Mouse (Mus musculus) adrenal gland, postnatal 25 days (tissue): ENCODE results near the gene Olfr734. TPM values are rescaled to one million over a fixed set of nuclear protein-coding genes. Genes with fewer than 3 reads are reported as not detected.

Experiments
- DNase-seq: peaks from one replicate; pipeline ENCODE4 v3.0.0; 2021; ENCODE audit warnings: mixed read lengths
- long read RNA-seq: library from polyadenylated mRNA; stranded (forward); transcript quantifications from one replicate; pipeline ENCODE4 v2.0.0, GENCODE M21; 2021
- total RNA-seq: library from RNA; stranded (reverse); gene quantifications from 2 replicates; pipeline ENCODE4 v1.2.3, GENCODE M21; 2021

Gene Olfr734
- 0.18 TPM in 1 of 2 replicates, not detected in the other for total RNA-seq
- long read RNA-seq, result 0 reads

GRCm38 (mm10) chr14:50326661-50327060 lies at the start of gene Olfr734:
Olfr734 (minus strand) TSS chr14:50326761.
- DNase-seq, result no peak

- no peak for DNase-seq
Observed at GRCm38 (mm10) chr14:50363561-50363960, 37.0 kb upstream of the Olfr734 start.

GRCm38 (mm10) chr14:50360480-50360879 lies 33.9 kb upstream of the Olfr734 start:
- DNase-seq, result no peak

GRCm38 (mm10) chr14:50357593-50357992 lies 31.0 kb upstream of the Olfr734 start, which contains the start of gene Tlr11:
Tlr11 (plus strand) TSS chr14:50357914.
- DNase-seq, result no peak

- no peak for DNase-seq
Observed at GRCm38 (mm10) chr14:50356725-50357124, 30.2 kb upstream of the Olfr734 start.

GRCm38 (mm10) chr14:50352438-50352837 lies 25.9 kb upstream of the Olfr734 start:
- peak; percentile 7 for DNase-seq

- DNase-seq, result no peak
Observed at GRCm38 (mm10) chr14:50348796-50349195, 22.2 kb upstream of the Olfr734 start, which contains the start of gene Olfr735. Olfr735 (minus strand) TSS chr14:50348872.

GRCm38 (mm10) chr14:50301422-50301821 lies 25.1 kb downstream of the Olfr734 start, which contains the start of gene Olfr733:
Olfr733 (minus strand) TSS chr14:50301522.
- DNase-seq, result no peak

GRCm38 (mm10) chr14:50284106-50284505 lies 42.5 kb downstream of the Olfr734 start, which contains the start of gene Olfr732:
Olfr732 (minus strand) TSS chr14:50284206.
- no peak for DNase-seq

Other genes with a start within 250 kb of the Olfr734 start
- not detected in 2 replicates for gene Olfr726, start 235.8 kb downstream of the Olfr734 start, total RNA-seq
- gene Olfr727, start 203.6 kb downstream of the Olfr734 start, total RNA-seq, result not detected in 2 replicates
- gene Olfr728, start 184.1 kb downstream of the Olfr734 start, total RNA-seq, result not detected in 2 replicates
- gene Olfr729, start 173.9 kb downstream of the Olfr734 start, total RNA-seq, result not detected in 2 replicates
- gene Olfr730, start 138.6 kb downstream of the Olfr734 start, total RNA-seq, result not detected in 2 replicates
- gene Olfr731, start 84.9 kb downstream of the Olfr734 start, total RNA-seq, result 0.21 TPM in 1 of 2 replicates, not detected in the other
- gene Olfr732, start 42.6 kb downstream of the Olfr734 start, total RNA-seq, result not detected in 2 replicates
- not detected in 2 replicates for gene Olfr733, start 25.2 kb downstream of the Olfr734 start, total RNA-seq
- not detected in 2 replicates for gene Olfr735, start 22.1 kb upstream of the Olfr734 start, total RNA-seq
- not detected in 2 replicates for gene Tlr11, start 31.2 kb upstream of the Olfr734 start, total RNA-seq
- not detected in 2 replicates for gene Olfr736, start 54.4 kb upstream of the Olfr734 start, total RNA-seq
- gene Olfr738, start 80.8 kb upstream of the Olfr734 start, total RNA-seq, result not detected in 2 replicates
- not detected in 2 replicates for gene Olfr739, start 91.9 kb upstream of the Olfr734 start, total RNA-seq
- not detected in 2 replicates for gene Olfr740, start 118.8 kb upstream of the Olfr734 start, total RNA-seq
- not detected in 2 replicates for gene Olfr741, start 146.0 kb upstream of the Olfr734 start, total RNA-seq
- not detected in 2 replicates for gene Olfr742, start 176.8 kb upstream of the Olfr734 start, total RNA-seq
- not detected in 2 replicates for gene Olfr743, start 195.1 kb upstream of the Olfr734 start, total RNA-seq